Mouse (Mus musculus) lung, embryonic 15.5 days (tissue): ENCODE results near the gene Grik3. TPM values are rescaled to one million over a fixed set of nuclear protein-coding genes. Genes with fewer than 3 reads are reported as not detected.

Source experiments
- ATAC-seq: fragments of 200-750 bp; cut with Nextera tagmentation; 2 replicates; pipeline ENCODE4 v1.8.0; 2017; ENCODE audit warnings: moderate number of reproducible peaks, borderline replicate concordance; ENCODE audit not compliant: low FRiP score, low TSS enrichment; ENCODE audit errors: extremely low read depth
- H3K27ac ChIP-seq: fragments of 300-500 bp; sonication (generic); 2 replicates; pipeline ENCODE4 v1.5.1; 2015; ENCODE audit warnings: moderate library complexity, mild to moderate bottlenecking, inconsistent platforms
- H3K27me3 ChIP-seq: fragments of 300-500 bp; sonication (generic); 2 replicates; pipeline ENCODE4 v1.6.1; 2015; ENCODE audit warnings: inconsistent platforms
- H3K36me3 ChIP-seq: fragments of 300-500 bp; sonication (generic); 2 replicates; pipeline ENCODE4 v1.6.1; 2015; ENCODE audit warnings: inconsistent platforms
- H3K4me1 ChIP-seq: fragments of 300-500 bp; sonication (generic); 2 replicates; pipeline ENCODE4 v1.6.1; 2015; ENCODE audit warnings: inconsistent platforms
- H3K4me2 ChIP-seq: fragments of 300-500 bp; sonication (generic); 2 replicates; pipeline ENCODE4 v1.6.1; 2015; ENCODE audit warnings: inconsistent platforms, mild to moderate bottlenecking, moderate library complexity
- H3K4me3 ChIP-seq: fragments of 300-500 bp; sonication (generic); 2 replicates; pipeline ENCODE4 v1.5.1; 2015; ENCODE audit warnings: mild to moderate bottlenecking, inconsistent platforms
- H3K9ac ChIP-seq: fragments of 300-500 bp; sonication (generic); 2 replicates; pipeline ENCODE4 v1.6.1; 2015; ENCODE audit warnings: inconsistent platforms
- H3K9me3 ChIP-seq: fragments of 300-500 bp; sonication (generic); 2 replicates; pipeline ENCODE4 v1.6.1; 2016; ENCODE audit warnings: inconsistent platforms
- WGBS: fragments of 180-500 bp; shearing (Covaris S2); methylation state at CpG from one replicate; pipeline ENCODE4 v1.1.7; 2015; 5-methylcytosine and 5-hydroxymethylcytosine counted together
- polyA plus RNA-seq: library from polyadenylated mRNA; unstranded; fragments of >200 nt; fragmentation: Nextera tagmentation; extraction: Ambion mirVana; gene quantifications from 2 replicates; pipeline ENCODE4 v1.2.1, GENCODE M21; 2015

Grik3 gene
- 0.01 TPM in 1 of 2 replicates, not detected in the other for polyA plus RNA-seq

GRCm38 (mm10) chr4:125490661-125491504 lies at the start of gene Grik3:
Grik3 (plus strand) TSS chr4:125490700.
- ATAC-seq, result peak; percentile 25; the same call in 1 of the 2 replicates
- Histone ChIP-seq H3K27ac (no peak within 1 kb of the TSS), H3K36me3 (no peaks in the 10 kb centered on the region), H3K4me1 (no peaks in the 10 kb centered on the region), H3K9ac (no peak within 1 kb of the TSS), H3K4me3 (peak within 1 kb of the TSS; percentile 5; the same call in 1 of the 2 replicates), H3K27me3 (peaks cover 100% of the 10 kb centered on the region), H3K4me2 (peak within 1 kb of the TSS; percentile 33), H3K9me3 (no peaks in the 10 kb centered on the region)
- WGBS, result under 1% methylated on average over 71 of the region's 77 CpGs

- no peaks in the 10 kb centered on the region for H3K4me1 ChIP-seq
- ATAC-seq, result no peak
- H3K27ac ChIP-seq, result no peak overlapping the region
- H3K4me3 ChIP-seq, result no peak overlapping the region
- H3K27me3 ChIP-seq, result no peaks in the 10 kb centered on the region
- no peaks in the 10 kb centered on the region for H3K9me3 ChIP-seq
- WGBS, result 59% methylated on average over 4 of the region's 4 CpGs
- no peak overlapping the region for H3K9ac ChIP-seq
- no peak overlapping the region for H3K4me2 ChIP-seq
- no peaks in the 10 kb centered on the region for H3K36me3 ChIP-seq
Observed at GRCm38 (mm10) chr4:125441821-125442220, 48.7 kb upstream of the Grik3 start.

- no peaks in the 10 kb centered on the region for H3K36me3 ChIP-seq
- WGBS, result 81% methylated on average over 7 of the region's 7 CpGs
- no peaks in the 10 kb centered on the region for H3K27me3 ChIP-seq
- no peak overlapping the region for H3K4me3 ChIP-seq
- no peaks in the 10 kb centered on the region for H3K4me1 ChIP-seq
- no peak overlapping the region for H3K9ac ChIP-seq
- H3K4me2 ChIP-seq, result no peak overlapping the region
- no peak overlapping the region for H3K27ac ChIP-seq
- no peaks in the 10 kb centered on the region for H3K9me3 ChIP-seq
- ATAC-seq, result no peak
Observed at GRCm38 (mm10) chr4:125444366-125444765, 46.1 kb upstream of the Grik3 start.

- no peak for ATAC-seq
- Histone ChIP-seq H3K9me3 (no peaks in the 10 kb centered on the region), H3K27me3 (no peaks in the 10 kb centered on the region), H3K4me2 (no peak overlapping the region), H3K36me3 (no peaks in the 10 kb centered on the region), H3K9ac (no peak overlapping the region), H3K27ac (no peak overlapping the region), H3K4me1 (no peaks in the 10 kb centered on the region), H3K4me3 (no peak overlapping the region)
- 38% methylated on average over 7 of the region's 7 CpGs for WGBS
Observed at GRCm38 (mm10) chr4:125450602-125451321, 39.7 kb upstream of the Grik3 start.

- Histone ChIP-seq H3K4me2 (no peak overlapping the region), H3K27ac (no peak overlapping the region), H3K4me1 (no peaks in the 10 kb centered on the region), H3K9me3 (no peaks in the 10 kb centered on the region), H3K9ac (no peak overlapping the region), H3K4me3 (no peak overlapping the region), H3K27me3 (no peaks in the 10 kb centered on the region), H3K36me3 (no peaks in the 10 kb centered on the region)
- ATAC-seq, result no peak
- 24% methylated on average over 6 of the region's 6 CpGs for WGBS
Observed at GRCm38 (mm10) chr4:125451821-125452220, 38.7 kb upstream of the Grik3 start.

- no peak for ATAC-seq
- H3K4me1 ChIP-seq, result no peaks in the 10 kb centered on the region
- no peaks in the 10 kb centered on the region for H3K9me3 ChIP-seq
- H3K4me2 ChIP-seq, result no peak overlapping the region
- H3K27ac ChIP-seq, result no peak overlapping the region
- no peaks in the 10 kb centered on the region for H3K27me3 ChIP-seq
- H3K4me3 ChIP-seq, result no peak overlapping the region
- H3K36me3 ChIP-seq, result no peaks in the 10 kb centered on the region
- 61% methylated on average over 5 of the region's 5 CpGs for WGBS
- H3K9ac ChIP-seq, result no peak overlapping the region
Observed at GRCm38 (mm10) chr4:125456506-125456905, 34.0 kb upstream of the Grik3 start.

GRCm38 (mm10) chr4:125457152-125458093 lies 33.1 kb upstream of the Grik3 start:
- no peak overlapping the region for H3K4me3 ChIP-seq
- no peaks in the 10 kb centered on the region for H3K9me3 ChIP-seq
- no peak overlapping the region for H3K4me2 ChIP-seq
- H3K9ac ChIP-seq, result no peak overlapping the region
- no peaks in the 10 kb centered on the region for H3K27me3 ChIP-seq
- ATAC-seq, result no peak
- H3K27ac ChIP-seq, result no peak overlapping the region
- whole genome bisulfite sequencing, result 16% methylated on average over 11 of the region's 11 CpGs
- no peaks in the 10 kb centered on the region for H3K36me3 ChIP-seq
- no peaks in the 10 kb centered on the region for H3K4me1 ChIP-seq

- no peaks in the 10 kb centered on the region for H3K9me3 ChIP-seq
- H3K4me3 ChIP-seq, result no peak overlapping the region
- H3K4me1 ChIP-seq, result no peaks in the 10 kb centered on the region
- no peak overlapping the region for H3K27ac ChIP-seq
- no peak overlapping the region for H3K4me2 ChIP-seq
- WGBS, result 60% methylated on average over 9 of the region's 9 CpGs
- no peaks in the 10 kb centered on the region for H3K27me3 ChIP-seq
- no peaks in the 10 kb centered on the region for H3K36me3 ChIP-seq
- ATAC-seq, result no peak
- H3K9ac ChIP-seq, result no peak overlapping the region
Observed at GRCm38 (mm10) chr4:125459791-125460190, 30.7 kb upstream of the Grik3 start.

GRCm38 (mm10) chr4:125469711-125470372 lies 20.7 kb upstream of the Grik3 start:
- no peak for ATAC-seq
- H3K9ac ChIP-seq, result no peak overlapping the region
- H3K4me2 ChIP-seq, result no peak overlapping the region
- WGBS, result 41% methylated on average over 11 of the region's 11 CpGs
- no peak overlapping the region for H3K27ac ChIP-seq
- no peaks in the 10 kb centered on the region for H3K9me3 ChIP-seq
- H3K27me3 ChIP-seq, result no peaks in the 10 kb centered on the region
- no peaks in the 10 kb centered on the region for H3K4me1 ChIP-seq
- H3K36me3 ChIP-seq, result no peaks in the 10 kb centered on the region
- no peak overlapping the region for H3K4me3 ChIP-seq

GRCm38 (mm10) chr4:125474903-125475302 lies 15.6 kb upstream of the Grik3 start:
- 63% methylated on average over 4 of the region's 4 CpGs for WGBS

GRCm38 (mm10) chr4:125478071-125478470 lies 12.4 kb upstream of the Grik3 start:
- H3K36me3 ChIP-seq, result no peaks in the 10 kb centered on the region
- ATAC-seq, result no peak
- WGBS, result 28% methylated on average over 12 of the region's 12 CpGs

More at GRCm38 (mm10) chr4:125474903-125475302, 15.6 kb upstream of the Grik3 start:
- Histone ChIP-seq H3K9me3 (no peaks in the 10 kb centered on the region), H3K9ac (no peak overlapping the region), H3K36me3 (no peaks in the 10 kb centered on the region), H3K27me3 (peaks cover 16% of the 10 kb centered on the region), H3K4me2 (no peak overlapping the region), H3K4me1 (no peaks in the 10 kb centered on the region), H3K4me3 (no peak overlapping the region), H3K27ac (no peak overlapping the region)
- no peak for ATAC-seq

More at GRCm38 (mm10) chr4:125478071-125478470, 12.4 kb upstream of the Grik3 start:
- H3K4me3 ChIP-seq, result no peak overlapping the region
- H3K4me2 ChIP-seq, result no peak overlapping the region
- H3K27me3 ChIP-seq, result peaks cover 39% of the 10 kb centered on the region
- H3K9me3 ChIP-seq, result no peaks in the 10 kb centered on the region
- no peaks in the 10 kb centered on the region for H3K4me1 ChIP-seq
- no peak overlapping the region for H3K9ac ChIP-seq
- H3K27ac ChIP-seq, result no peak overlapping the region
